Mouse (Mus musculus) liver, embryonic 16.5 days (tissue): ENCODE results near the gene 4930404N11Rik. TPM values are rescaled to one million over a fixed set of nuclear protein-coding genes. Genes with fewer than 3 reads are reported as not detected.

ENCODE experiments used
- ATAC-seq: fragments of 200-750 bp; cut with Nextera tagmentation; 2 replicates; pipeline ENCODE4 v1.8.0; 2017; ENCODE audit warnings: low read depth, mild to moderate bottlenecking, moderate number of reproducible peaks, moderate library complexity
- H3K27ac ChIP-seq: fragments of 300-500 bp; sonication (generic); 2 replicates; pipeline ENCODE4 v1.5.1; 2014; ENCODE audit warnings: mild to moderate bottlenecking, low read length
- H3K27me3 ChIP-seq: fragments of 300-500 bp; sonication (generic); 2 replicates; pipeline ENCODE4 v1.6.1; 2014; ENCODE audit warnings: low read depth, low read length, mixed read lengths; ENCODE audit not compliant: control insufficient read depth, insufficient read depth
- H3K36me3 ChIP-seq: fragments of 300-500 bp; sonication (generic); 2 replicates; pipeline ENCODE4 v1.6.1; 2014; ENCODE audit warnings: mild to moderate bottlenecking; ENCODE audit not compliant: control insufficient read depth, insufficient read depth
- H3K4me1 ChIP-seq: fragments of 300-500 bp; sonication (generic); 2 replicates; pipeline ENCODE4 v1.6.1; 2014; ENCODE audit warnings: low read depth, low read length, mixed read lengths; ENCODE audit not compliant: control insufficient read depth
- H3K4me2 ChIP-seq: fragments of 300-500 bp; sonication (generic); 2 replicates; pipeline ENCODE4 v1.6.1; 2014; ENCODE audit warnings: low read depth, low read length, mixed read lengths
- H3K4me3 ChIP-seq: fragments of 300-500 bp; sonication (generic); 2 replicates; pipeline ENCODE4 v1.5.1; 2014; ENCODE audit warnings: low read depth, mild to moderate bottlenecking, low read length
- H3K9ac ChIP-seq: fragments of 300-500 bp; sonication (generic); 2 replicates; pipeline ENCODE4 v1.6.1; 2014; ENCODE audit warnings: low read depth, low read length
- H3K9me3 ChIP-seq: fragments of 300-500 bp; sonication (generic); replicated peaks from 2 replicates; pipeline ENCODE4 v1.6.1; 2016; ENCODE audit warnings: low read length; ENCODE audit not compliant: control insufficient read depth
- WGBS: fragments of 180-500 bp; shearing (Covaris S2); extraction: QIAGEN DNeasy Blood & Tissue Kit; methylation state at CpG from one replicate; pipeline ENCODE4 v1.1.7; 2014; ENCODE audit not compliant: insufficient replicate concordance; 5-methylcytosine and 5-hydroxymethylcytosine counted together
- polyA plus RNA-seq: library from polyadenylated mRNA; unstranded; fragments of >200 nt; fragmentation: Nextera tagmentation; extraction: Ambion mirVana; gene quantifications from 2 replicates; pipeline ENCODE4 v1.2.1, GENCODE M21; 2015

Gene 4930404N11Rik
- polyA plus RNA-seq, 1 experiment from 2014 or later = 2.5 TPM

- H3K4me3 ChIP-seq = no peak overlapping the region
- H3K9me3 ChIP-seq = no peaks in the 10 kb centered on the region
- ATAC-seq = no peak
- H3K27me3 ChIP-seq = no peaks in the 10 kb centered on the region
- peak overlapping the region; percentile 47 for H3K9ac ChIP-seq
- peak overlapping the region; percentile 84 for H3K27ac ChIP-seq
- WGBS = 62% methylated on average over 54 of the region's 54 CpGs
- peaks cover 38% of the 10 kb centered on the region for H3K36me3 ChIP-seq
- H3K4me1 ChIP-seq = peaks cover 85% of the 10 kb centered on the region
- peak overlapping the region; percentile 55; the same call in 1 of the 2 replicates for H3K4me2 ChIP-seq
Observed at GRCm38 (mm10) chr10:81363436-81364346, 1.9 kb downstream of the 4930404N11Rik start.

- H3K4me3 ChIP-seq = peak overlapping the region; percentile 22; the same call in 1 of the 2 replicates
- H3K4me1 ChIP-seq = peaks cover 90% of the 10 kb centered on the region
- no peaks in the 10 kb centered on the region for H3K27me3 ChIP-seq
- H3K4me2 ChIP-seq = peak overlapping the region; percentile 55
- H3K27ac ChIP-seq = peak overlapping the region; percentile 84
- peaks cover 26% of the 10 kb centered on the region for H3K36me3 ChIP-seq
- peak overlapping the region; percentile 47 for H3K9ac ChIP-seq
- peak; percentile 85 for ATAC-seq
- WGBS = 22% methylated on average over 12 of the region's 12 CpGs
- no peaks in the 10 kb centered on the region for H3K9me3 ChIP-seq
Observed at GRCm38 (mm10) chr10:81362336-81362949, 3.2 kb downstream of the 4930404N11Rik start.

GRCm38 (mm10) chr10:81360721-81361120, 4.9 kb downstream of the 4930404N11Rik start:
- H3K4me3 ChIP-seq = no peak overlapping the region
- ATAC-seq = no peak
- peaks cover 9% of the 10 kb centered on the region for H3K36me3 ChIP-seq
- peaks cover 89% of the 10 kb centered on the region for H3K4me1 ChIP-seq
- H3K27ac ChIP-seq = peak overlapping the region; percentile 84
- 65% methylated on average over 8 of the region's 8 CpGs for WGBS
- H3K9ac ChIP-seq = peak overlapping the region; percentile 43; the same call in 1 of the 2 replicates
- H3K9me3 ChIP-seq = no peaks in the 10 kb centered on the region
- H3K27me3 ChIP-seq = no peaks in the 10 kb centered on the region
- H3K4me2 ChIP-seq = peak overlapping the region; percentile 21; the same call in 1 of the 2 replicates

DNA sequence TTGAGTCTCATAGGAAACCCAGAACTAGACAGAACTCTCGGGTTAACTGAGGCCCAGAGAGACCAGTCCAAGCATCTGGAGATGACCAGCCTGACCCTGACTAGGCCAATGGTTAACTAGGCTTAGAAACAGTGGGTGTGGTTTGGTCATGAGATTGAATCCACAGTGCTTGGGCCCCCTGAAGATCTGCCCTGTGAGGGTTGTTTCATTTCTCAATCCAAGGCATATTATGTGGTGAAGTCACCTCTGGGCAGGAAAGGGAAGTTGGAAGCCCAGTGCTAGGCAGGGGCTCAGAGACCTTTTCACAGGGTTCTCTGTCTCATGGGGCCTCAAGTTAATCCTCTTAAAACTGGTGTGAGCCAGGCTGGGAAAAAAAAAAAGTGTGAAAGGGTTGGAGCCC, 6.8 kb downstream of the 4930404N11Rik start:
- Histone ChIP-seq H3K36me3 (peaks cover 5% of the 10 kb centered on the region; the same call in 1 of the 2 replicates), H3K4me3 (peak overlapping the region; percentile 87), H3K27me3 (no peaks in the 10 kb centered on the region), H3K9me3 (no peaks in the 10 kb centered on the region), H3K27ac (peak overlapping the region; percentile 84), H3K4me1 (peaks cover 74% of the 10 kb centered on the region), H3K4me2 (peak overlapping the region; percentile 92), H3K9ac (peak overlapping the region; percentile 97)
- ATAC-seq = no peak
- WGBS = 21% methylated on average over 1 of the region's 1 CpGs

DNA sequence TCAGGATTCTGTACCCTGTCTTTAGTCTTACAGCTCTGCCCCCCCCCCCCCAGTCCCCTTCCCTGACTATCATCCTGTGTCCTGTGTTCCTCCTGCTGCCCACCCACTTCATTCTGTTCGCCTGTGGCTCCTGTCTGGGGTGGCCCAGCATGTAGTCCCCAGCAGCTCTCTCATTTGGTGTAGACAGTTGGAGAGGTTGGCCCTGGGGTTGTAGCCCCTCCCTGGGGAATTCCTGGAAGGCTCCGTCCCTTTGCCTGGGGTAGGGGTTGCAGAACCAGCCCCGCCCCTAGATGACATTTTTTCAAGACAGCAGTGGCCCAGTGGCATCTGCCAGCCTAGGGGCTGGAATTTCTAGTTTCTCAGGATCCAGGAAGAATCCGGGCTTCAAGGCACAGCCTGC, 7.4 kb downstream of the 4930404N11Rik start:
- peak overlapping the region; percentile 87 for H3K4me3 ChIP-seq
- peak overlapping the region; percentile 97 for H3K9ac ChIP-seq
- H3K9me3 ChIP-seq = no peaks in the 10 kb centered on the region
- peaks cover 68% of the 10 kb centered on the region for H3K4me1 ChIP-seq
- H3K27me3 ChIP-seq = no peaks in the 10 kb centered on the region
- H3K36me3 ChIP-seq = peaks cover 5% of the 10 kb centered on the region; the same call in 1 of the 2 replicates
- H3K27ac ChIP-seq = peak overlapping the region; percentile 84
- WGBS = 20% methylated on average over 4 of the region's 4 CpGs
- peak overlapping the region; percentile 92 for H3K4me2 ChIP-seq
- no peak for ATAC-seq

DNA sequence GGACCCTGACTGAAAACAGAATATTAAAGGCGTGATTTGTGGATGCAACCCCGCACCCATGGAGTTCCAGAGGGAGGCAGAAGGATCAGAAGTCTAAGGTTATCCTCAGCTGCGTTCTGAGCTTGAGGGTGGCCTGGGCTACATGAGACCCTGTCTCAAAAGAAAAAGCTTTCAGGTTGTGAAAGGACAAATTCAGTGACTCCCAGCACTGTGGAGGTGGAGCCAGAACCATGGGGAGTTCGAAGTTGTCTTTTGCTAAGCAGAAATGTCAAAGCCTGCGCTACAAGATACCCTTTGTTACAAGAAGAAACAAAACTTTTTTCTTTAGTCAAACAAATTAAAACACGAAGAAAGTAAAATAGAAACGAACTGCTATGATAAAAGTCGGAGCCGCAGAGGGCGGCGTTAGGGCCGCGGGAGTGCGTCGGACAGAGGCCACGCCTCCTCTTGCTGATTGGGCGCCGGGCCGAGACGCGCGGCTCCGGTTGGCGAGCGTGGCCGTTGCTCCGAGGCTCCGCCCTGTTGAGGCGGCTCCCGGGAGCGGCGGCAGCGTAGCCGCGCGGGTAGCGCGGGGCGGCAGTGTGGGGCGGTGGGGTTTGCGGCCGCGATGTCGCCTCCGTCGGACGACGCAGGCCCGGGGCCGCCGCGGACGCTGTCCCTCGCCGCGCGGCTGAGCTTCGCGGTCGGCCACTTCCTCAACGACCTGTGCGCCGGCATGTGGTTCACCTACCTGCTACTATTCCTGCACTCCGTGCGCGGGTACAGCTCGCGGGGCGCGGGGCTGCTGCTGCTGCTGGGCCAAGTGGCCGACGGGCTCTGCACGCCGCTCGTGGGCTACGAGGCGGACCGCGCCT, 8.4 kb downstream of the 4930404N11Rik start, which contains the start of gene Mfsd12:
TSS of gene Mfsd12 (plus strand) at position 501 of the 854 bp plus-strand sequence.
- 2% methylated on average over 79 of the region's 79 CpGs for WGBS
- ATAC-seq = peak; percentile 89
- peak within 1 kb of the TSS; percentile 92 for H3K4me2 ChIP-seq
- peak within 1 kb of the TSS; percentile 87 for H3K4me3 ChIP-seq
- no peaks in the 10 kb centered on the region for H3K9me3 ChIP-seq
- peaks cover 64% of the 10 kb centered on the region for H3K4me1 ChIP-seq
- H3K9ac ChIP-seq = peak within 1 kb of the TSS; percentile 97
- no peaks in the 10 kb centered on the region for H3K27me3 ChIP-seq
- peaks cover 5% of the 10 kb centered on the region; the same call in 1 of the 2 replicates for H3K36me3 ChIP-seq
- peak within 1 kb of the TSS; percentile 84 for H3K27ac ChIP-seq

GRCm38 (mm10) chr10:81356352-81356990, 9.1 kb downstream of the 4930404N11Rik start:
- H3K27me3 ChIP-seq = no peaks in the 10 kb centered on the region
- H3K9me3 ChIP-seq = no peaks in the 10 kb centered on the region
- ATAC-seq = no peak
- H3K27ac ChIP-seq = peak overlapping the region; percentile 49
- WGBS = 19% methylated on average over 12 of the region's 12 CpGs
- H3K9ac ChIP-seq = peak overlapping the region; percentile 48
- H3K4me1 ChIP-seq = peaks cover 64% of the 10 kb centered on the region
- peak overlapping the region; percentile 87 for H3K4me3 ChIP-seq
- peak overlapping the region; percentile 58 for H3K4me2 ChIP-seq
- peaks cover 5% of the 10 kb centered on the region; the same call in 1 of the 2 replicates for H3K36me3 ChIP-seq

DNA sequence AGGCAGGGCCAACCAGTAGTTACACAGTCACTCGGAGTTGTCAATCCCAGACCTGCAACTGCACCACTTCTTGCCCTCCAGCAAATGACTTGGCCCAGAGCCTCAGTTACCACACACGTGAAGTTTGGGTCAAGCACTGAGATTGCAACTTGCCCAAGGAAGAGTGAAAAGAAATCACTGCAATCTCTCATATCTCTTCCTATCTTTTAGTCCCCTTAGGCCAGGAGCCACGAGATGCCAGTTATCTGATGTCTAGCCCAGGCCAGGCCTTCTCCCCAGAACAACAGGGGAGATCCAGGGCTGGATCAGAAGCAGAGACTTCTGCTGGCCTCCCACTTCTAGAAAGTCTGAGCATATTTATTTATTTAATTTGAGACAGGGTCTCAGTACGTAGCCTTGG, 10.1 kb downstream of the 4930404N11Rik start:
- H3K27me3 ChIP-seq = no peaks in the 10 kb centered on the region
- no peak overlapping the region for H3K27ac ChIP-seq
- ATAC-seq = no peak
- peaks cover 62% of the 10 kb centered on the region for H3K4me1 ChIP-seq
- no peak overlapping the region for H3K4me2 ChIP-seq
- 55% methylated on average over 4 of the region's 4 CpGs for WGBS
- no peaks in the 10 kb centered on the region; the same call in 1 of the 2 replicates for H3K36me3 ChIP-seq
- H3K9me3 ChIP-seq = no peaks in the 10 kb centered on the region
- H3K4me3 ChIP-seq = no peak overlapping the region
- no peak overlapping the region for H3K9ac ChIP-seq
